Mouse (Mus musculus): ENCODE data around the gene Map3k5. TPM values are rescaled to one million over a fixed set of nuclear protein-coding genes. Genes with fewer than 3 reads are reported as not detected.
"Not testable (repeated sequence)": the region's sequence is repeated elsewhere in the genome, so short reads cannot be mapped to it uniquely, and the experiment has no call there.

Map3k5 gene
- total RNA-seq, 2 experiments from 2014 or later: 47.7 to 48.4 TPM

DNA sequence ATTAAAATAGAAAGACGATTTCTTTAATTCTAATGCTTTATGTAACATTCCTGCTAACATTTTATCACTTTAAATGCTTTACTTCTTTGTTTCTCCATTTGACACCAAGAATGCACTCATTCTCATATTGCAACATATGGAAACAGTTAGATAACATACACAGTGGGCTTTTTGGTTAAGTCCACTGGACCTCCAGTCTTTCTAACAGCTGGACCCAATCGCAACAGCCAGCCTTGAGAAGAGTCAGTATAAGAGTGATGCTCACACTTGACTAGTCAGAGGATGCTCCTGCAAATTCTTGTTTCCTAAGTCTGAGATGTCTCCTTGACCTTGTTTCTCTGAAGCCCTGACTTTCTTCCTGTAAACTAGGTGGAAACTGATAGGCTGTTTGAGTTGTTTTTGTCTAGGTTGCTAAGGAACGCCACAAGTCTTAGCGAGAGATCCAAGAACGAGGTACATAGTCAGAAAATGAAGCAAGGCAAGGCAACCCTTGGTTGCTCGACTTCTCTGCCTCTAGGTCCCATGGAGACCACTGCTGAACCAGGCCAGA is 26.6 kb downstream of the Map3k5 start:
- DNase-seq (ENCODE audit: low spot score in 2 of 2): no peak

GRCm38 (mm10) chr10:19962746-19963145 is 28.5 kb downstream of the Map3k5 start:
- DNase-seq (ENCODE audit: low spot score in 2 of 2): no peak

DNA sequence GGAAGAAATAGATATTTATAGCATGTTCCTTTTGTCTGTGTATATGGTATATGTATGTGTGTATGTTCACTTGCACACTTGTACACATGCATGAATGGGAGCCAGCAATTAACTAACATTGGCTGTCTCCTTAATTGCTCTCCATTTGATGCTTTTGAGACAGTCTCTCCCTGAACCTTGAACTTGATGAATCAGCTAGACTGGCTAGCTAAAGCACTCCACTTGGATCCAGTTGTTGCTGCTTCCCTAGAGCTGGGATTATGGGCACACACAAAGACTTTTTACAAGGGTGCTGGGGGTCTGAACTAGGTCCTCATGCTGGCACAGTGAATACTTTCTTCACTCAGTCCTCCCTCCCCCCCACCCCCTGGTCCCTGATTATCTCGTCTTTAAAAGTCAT is 28.9 kb downstream of the Map3k5 start:
- no peak for DNase-seq (ENCODE audit: low spot score in 2 of 2)

DNA sequence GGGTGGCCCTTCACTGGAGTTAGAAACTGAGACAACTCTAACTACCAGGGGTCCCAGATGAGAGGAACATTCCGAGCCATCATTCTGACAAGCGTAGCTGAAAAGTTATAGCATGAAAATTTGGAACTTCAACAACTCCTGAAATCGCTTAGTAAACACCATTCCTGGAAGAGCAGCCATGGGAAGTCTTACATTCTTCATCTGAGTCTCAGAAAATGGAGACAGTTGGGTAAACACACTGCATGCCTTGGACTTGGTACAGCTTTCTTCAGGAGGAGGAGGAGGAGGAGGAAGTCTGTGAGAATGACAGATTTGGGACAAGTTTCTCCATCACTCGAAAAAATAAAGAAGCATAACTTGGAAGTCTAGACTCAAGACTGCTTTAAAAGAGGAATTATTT is 29.8 kb downstream of the Map3k5 start:
- peak in 1 of 2 experiments; percentile 31 for DNase-seq (ENCODE audit: low spot score in 2 of 2)

DNA sequence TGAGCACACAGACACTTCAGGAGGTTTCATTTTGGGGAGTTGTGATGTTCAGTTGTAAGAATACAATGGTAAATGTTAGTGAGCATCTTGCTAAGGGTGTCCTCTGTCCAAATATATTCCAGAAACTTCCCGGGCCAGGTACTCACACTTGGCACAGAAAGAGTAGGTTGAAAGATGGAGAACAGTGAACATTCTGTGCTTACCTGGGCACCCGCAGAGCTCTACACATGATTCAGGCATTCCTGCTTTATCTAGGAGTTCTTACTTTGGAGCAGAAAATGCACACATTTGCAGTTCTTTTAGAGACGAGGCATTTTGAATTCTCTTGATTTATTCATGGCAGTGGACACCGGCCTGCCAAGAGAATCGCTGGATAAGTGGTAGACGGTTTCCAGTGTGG is 32.3 kb downstream of the Map3k5 start:
- no peak for DNase-seq (ENCODE audit: low spot score in 2 of 2)

- no peak for DNase-seq (ENCODE audit: low spot score in 2 of 2)
Observed at GRCm38 (mm10) chr10:19968445-19968844, 34.2 kb downstream of the Map3k5 start.

DNA sequence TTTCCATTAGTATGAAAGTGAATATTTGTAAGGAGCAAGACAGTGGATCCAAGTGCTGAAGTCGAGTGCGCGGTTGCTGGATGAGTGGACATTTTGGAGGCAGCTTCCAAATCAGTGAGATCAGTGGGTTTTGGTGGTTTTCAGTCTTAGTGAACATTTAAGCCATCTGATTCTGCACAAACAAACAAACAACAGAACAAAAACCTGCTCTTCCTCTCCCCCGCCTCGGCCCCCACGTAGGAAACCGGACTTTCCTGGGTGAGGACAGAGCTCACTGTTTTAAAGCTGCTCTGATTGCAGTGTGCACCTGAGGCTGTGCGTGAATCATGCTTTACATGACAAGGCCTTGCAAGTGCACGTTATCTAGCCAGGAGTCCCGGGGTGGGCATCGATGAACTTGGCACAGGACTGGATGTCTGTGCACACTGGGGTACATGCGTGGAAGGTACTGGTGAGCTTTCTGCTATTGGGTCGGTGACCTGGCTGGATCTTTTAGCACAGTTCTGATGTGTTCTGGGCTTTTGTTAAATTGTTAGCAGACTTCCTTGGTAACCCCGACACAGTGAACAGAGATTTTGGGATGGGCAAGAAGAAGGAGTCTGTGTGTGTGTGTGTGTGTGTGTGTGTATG is 35.7 kb downstream of the Map3k5 start:
- DNase-seq (ENCODE audit: low spot score in 2 of 2): no peak

GRCm38 (mm10) chr10:19971491-19971890 is 37.2 kb downstream of the Map3k5 start:
- not testable (repeated sequence) for DNase-seq (ENCODE audit: low spot score in 2 of 2)

DNA sequence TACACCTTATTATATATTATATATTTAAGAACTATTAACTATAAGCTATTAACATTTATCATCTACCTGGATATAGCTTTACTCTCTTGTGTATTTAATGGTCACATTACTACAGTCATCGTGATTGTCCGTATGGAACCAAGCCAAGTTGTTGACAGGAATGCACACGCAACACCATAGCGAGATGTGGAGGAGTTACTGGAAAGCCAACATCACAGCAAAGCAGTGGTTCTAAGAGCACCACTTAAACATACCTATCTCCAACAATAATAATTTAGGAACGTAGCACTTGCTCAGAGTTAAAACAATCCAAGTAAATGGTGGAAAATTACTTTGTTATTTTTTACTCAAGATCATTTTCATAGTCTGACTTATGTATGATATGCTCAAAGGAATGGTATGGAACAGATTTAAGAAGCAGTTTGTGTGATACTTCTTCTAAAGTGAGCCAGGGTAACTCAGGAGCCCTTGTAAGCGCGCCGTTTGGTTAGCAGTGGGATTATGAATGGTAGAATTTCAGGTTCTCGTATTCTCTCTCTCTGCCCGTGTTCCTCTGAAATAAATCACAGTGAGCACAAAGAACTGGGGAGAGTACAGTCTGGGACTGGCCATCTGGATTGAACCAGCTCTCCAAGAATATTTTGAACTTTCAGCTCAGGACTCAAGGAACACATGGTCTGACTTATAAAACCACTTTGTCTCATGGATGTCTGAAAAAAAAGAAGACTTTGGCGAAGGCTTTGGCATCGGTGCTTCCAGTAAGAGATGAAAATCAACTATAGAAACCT is 39.2 kb downstream of the Map3k5 start:
- DNase-seq (ENCODE audit: low spot score in 2 of 2): no peak

DNA sequence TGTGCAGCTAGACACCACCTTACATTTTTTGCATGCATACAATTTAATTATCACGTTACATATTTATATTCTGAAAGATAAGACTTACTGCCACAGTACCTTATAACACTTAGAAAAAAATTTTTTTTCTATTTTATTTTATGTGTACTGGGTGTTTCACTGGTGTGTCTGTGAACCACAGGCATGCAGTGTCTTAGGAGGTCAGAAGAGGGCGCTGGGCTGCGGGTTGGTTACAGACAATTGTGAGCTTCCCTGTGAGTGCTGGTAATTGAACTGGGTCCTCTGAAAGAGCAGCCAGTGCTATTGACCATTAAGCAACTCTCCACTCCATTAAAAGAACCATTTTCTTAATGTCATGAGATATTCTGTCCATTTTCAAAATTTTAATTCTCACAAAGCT is 43.3 kb downstream of the Map3k5 start:
- DNase-seq (ENCODE audit: low spot score in 2 of 2): no peak

- DNase-seq (ENCODE audit: low spot score in 2 of 2): no peak
Observed at GRCm38 (mm10) chr10:19978662-19979199, 44.5 kb downstream of the Map3k5 start.

GRCm38 (mm10) chr10:19987736-19988135 is 53.5 kb downstream of the Map3k5 start:
- DNase-seq (ENCODE audit: low spot score in 2 of 2): peak in 1 of 2 experiments; percentile 26

GRCm38 (mm10) chr10:19989986-19990385 is 55.7 kb downstream of the Map3k5 start:
- DNase-seq (ENCODE audit: low spot score in 2 of 2): no peak

DNA sequence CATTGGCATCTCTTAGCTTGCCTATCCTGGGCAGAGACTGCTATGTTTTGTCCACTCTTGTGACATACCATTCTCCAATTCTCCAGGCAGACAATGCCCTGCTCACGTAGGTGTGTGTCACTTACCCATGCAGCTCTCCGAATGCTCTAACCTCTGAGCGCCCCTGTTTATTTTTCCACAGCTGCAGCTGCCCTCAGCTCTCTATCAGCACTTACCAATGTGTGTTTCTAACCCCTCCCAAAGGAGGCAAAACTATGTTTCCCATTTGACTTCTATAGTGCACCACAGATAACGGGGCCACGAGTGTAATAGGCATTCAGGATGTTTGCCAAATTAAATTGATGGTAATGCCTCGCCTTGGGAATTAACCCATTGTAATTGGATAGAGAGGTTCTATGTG is 56.4 kb downstream of the Map3k5 start:
- no peak for DNase-seq (ENCODE audit: low spot score in 2 of 2)

DNA sequence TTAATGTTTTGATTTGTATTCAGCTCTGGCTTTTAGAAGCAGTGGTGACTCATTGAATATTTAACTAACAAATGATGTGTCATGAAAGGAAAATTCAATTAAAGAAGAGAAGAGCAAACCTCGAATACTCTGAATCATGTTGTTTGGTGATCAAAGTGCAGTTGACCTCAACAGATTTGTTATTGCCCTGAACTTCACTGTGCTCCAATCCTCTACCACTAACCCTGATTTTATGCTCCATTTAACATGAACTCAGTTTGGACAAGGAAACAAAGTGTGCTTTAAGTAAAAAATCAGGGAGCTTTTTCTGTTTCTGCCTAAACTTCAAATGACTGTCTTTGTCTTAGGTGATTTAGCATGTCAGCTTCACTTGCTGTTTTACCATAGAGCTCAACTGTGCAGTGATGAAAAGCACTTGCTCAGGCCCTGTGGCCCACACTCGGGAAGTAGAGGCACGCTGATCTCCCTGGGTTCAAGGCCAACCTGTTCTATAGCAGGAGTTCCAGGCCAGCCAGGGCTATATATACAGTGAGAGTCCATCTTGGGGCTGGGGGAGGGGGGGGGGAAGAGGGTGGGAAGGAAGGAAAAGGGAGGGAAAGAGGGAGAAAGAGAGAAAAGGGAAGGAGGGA is 57.1 kb downstream of the Map3k5 start:
- DNase-seq (ENCODE audit: low spot score in 2 of 2): no peak

GRCm38 (mm10) chr10:19991866-19992252 is 57.6 kb downstream of the Map3k5 start:
- DNase-seq (ENCODE audit: low spot score in 2 of 2): no peak

- DNase-seq (ENCODE audit: low spot score in 2 of 2): no peak
Observed at GRCm38 (mm10) chr10:19994469-19995450, 60.5 kb downstream of the Map3k5 start.

DNA sequence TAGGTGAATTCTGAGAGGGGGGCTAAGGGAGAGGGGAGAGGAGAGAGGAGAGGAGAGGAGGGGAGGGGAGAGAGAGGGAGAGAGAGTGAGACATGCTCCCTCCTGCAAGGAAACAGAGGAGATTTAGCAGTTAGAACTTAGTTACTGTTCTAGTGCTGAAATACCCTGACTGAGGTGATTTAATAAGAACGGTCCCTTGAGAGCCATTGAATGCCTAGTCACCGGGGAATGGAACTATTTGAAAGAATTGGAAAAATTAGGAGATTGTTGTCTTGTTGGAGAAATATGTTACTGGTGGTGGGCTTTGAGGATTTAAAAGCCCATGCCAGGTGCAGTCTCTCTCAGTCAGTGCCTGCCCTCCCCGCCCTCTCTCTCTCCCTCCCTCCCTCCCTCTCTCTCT is 61.9 kb downstream of the Map3k5 start:
- no peak for DNase-seq (ENCODE audit: low spot score in 2 of 2)

GRCm38 (mm10) chr10:19999703-20000407 is 65.6 kb downstream of the Map3k5 start:
- no peak for DNase-seq (ENCODE audit: low spot score in 2 of 2)

DNA sequence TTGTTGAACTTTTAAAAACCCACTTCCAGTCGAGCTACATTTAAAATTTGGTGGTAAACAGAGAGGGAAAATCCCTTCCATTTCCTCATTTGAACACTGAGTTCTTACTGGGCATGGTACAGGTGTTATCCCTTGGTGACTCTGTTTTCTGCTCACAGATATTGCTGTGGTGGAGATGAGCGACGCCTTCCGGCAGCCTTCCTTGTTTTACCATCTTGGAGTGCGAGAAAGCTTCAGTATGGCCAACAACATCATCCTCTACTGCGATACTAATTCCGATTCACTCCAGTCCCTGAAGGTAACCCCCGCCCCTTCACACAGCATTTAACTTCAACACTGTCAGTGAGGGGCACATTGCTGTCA is 66.1 kb downstream of the Map3k5 start:
- DNase-seq (ENCODE audit: low spot score in 2 of 2): no peak

All from left cerebral cortex, adult 18-20 months (tissue).